In genomic region chr6:116337835-116338501, GRCm38 (mm10) we compare ENCODE assay signal across 8 mouse cellular contexts. TPM values are rescaled to one million over a fixed set of nuclear protein-coding genes. Genes with fewer than 3 reads are reported as not detected.
DNase-seq lines count a peak whose midpoint lies in the region; ATAC-seq and TF ChIP-seq lines count a peak whose summit lies in the region.

March8 (plus strand) TSS chr6:116338024.

- H3K36me3 ChIP-seq in hindbrain, embryonic 13.5 days = 0 out of 2 replicates have a peak, but pooled peaks cover 5% of the 10 kb centered on the region

- peak; percentile 96 for ATAC-seq in Patski
- ATAC-seq in hindbrain, embryonic 13.5 days (ENCODE audit: low FRiP score) = peak; percentile 95

- no peak for TF ChIP-seq CTCF in Patski (IDR thresholded peaks at IDR 0.05)

- H3K27me3 ChIP-seq in Patski = no peaks in the 10 kb centered on the region
- peaks cover 6% of the 10 kb centered on the region; the same call in 1 of the 2 replicates for H3K27me3 ChIP-seq in hindbrain, embryonic 13.5 days

- H3K9me3 ChIP-seq in hindbrain, embryonic 13.5 days = no peaks in the 10 kb centered on the region

- CTCF ChIA-PET in Patski (lab: Charles Lee) = no interaction called here

- H3K4me3 ChIP-seq in hindbrain, embryonic 13.5 days = peak within 1 kb of the TSS; percentile 92

- peak; percentile 39 for DNase-seq in Patski (ENCODE audit: low read depth, low spot score)
- peak; percentile 91 to 93 for DNase-seq in cerebellum, postnatal 14 days
- peak; percentile 71 to 80 for DNase-seq in frontal cortex, postnatal 14 days (ENCODE audit: low spot score in 2 of 2)
- peak; percentile 81 to 82 for DNase-seq in layer of hippocampus, postnatal 36 days
- peak; percentile 95 for DNase-seq in lung, postnatal 36 days
- peak; percentile 97 for DNase-seq in retina, postnatal 1 day
- DNase-seq in urinary bladder, adult 18-20 months (ENCODE audit: low spot score in 2 of 2) = peak; percentile 87 to 89

- H3K4me1 ChIP-seq in hindbrain, embryonic 13.5 days (replicated peaks) = peaks cover 18% of the 10 kb centered on the region

- WGBS in hindbrain, embryonic 13.5 days = 0% methylated on average over 38 of the region's 75 CpGs

- POLR2A ChIA-PET in Patski (lab: Charles Lee) = interaction anchor here (0.7 kb wide), 2 partner anchors 66 to 85 kb away, joined by 4 to 5 read pairs; no protein-coding TSS in a partner anchor

- in situ Hi-C loops in Patski (cut with MboI; ENCODE audit: low pct_unique_long_range_greater_than_20kb) = no loop called here

- peak within 1 kb of the TSS; percentile 85 for H3K27ac ChIP-seq in hindbrain, embryonic 13.5 days

- H3K9ac ChIP-seq in hindbrain, embryonic 13.5 days = peak within 1 kb of the TSS; percentile 90

- peak within 1 kb of the TSS; percentile 61 for H3K4me2 ChIP-seq in hindbrain, embryonic 13.5 days

RNA-seq across cellular contexts. Expression of gene March8, which starts in this region (rescaled TPM):
- polyA plus RNA-seq in Patski (2021) = 78.7 TPM
- polyA plus RNA-seq in hindbrain, embryonic 13.5 days (2015; fragmentation: Nextera tagmentation; extraction: Ambion mirVana) = 62.9 and 70.6 TPM in 2 replicates
- total RNA-seq in layer of hippocampus, postnatal 36 days (2021) = 10 to 100 TPM; 57.4 to 58.7 TPM

Comparison
In these comparisons a context has a peak if more than half of its experiments do, and no peak if none do; other contexts are left out.
1. Peak in every context shown above with its lines: DNase-seq, ATAC-seq, H3K4me3 ChIP-seq and H3K27ac ChIP-seq.
2. DNase-seq: peak in every context shown above with its lines; median percentile 97 in retina, postnatal 1 day; 95 in lung, postnatal 36 days; 92 in cerebellum, postnatal 14 days; 88 in urinary bladder, adult 18-20 months; 82 in layer of hippocampus, postnatal 36 days; 76 in frontal cortex, postnatal 14 days; 39 in Patski.